Mouse (Mus musculus): ENCODE measurements at regions not wholly inside any gene's neighbourhood (a gene's known extent, or its start where the extent isn't known, plus 50 kb on each side); places are given as distances from the start of the nearest gene placed in this dataset.
A peak's percentile ranks its signal among the peaks of the same experiment; 100 is the strongest.

- no peak for DNase-seq
- intact Hi-C loops (cut with DNase I): no loop called here
Measured at GRCm38 (mm10) chr1:20669769-20670168, 51.9 kb upstream of the Pkhd1 start.

DNA sequence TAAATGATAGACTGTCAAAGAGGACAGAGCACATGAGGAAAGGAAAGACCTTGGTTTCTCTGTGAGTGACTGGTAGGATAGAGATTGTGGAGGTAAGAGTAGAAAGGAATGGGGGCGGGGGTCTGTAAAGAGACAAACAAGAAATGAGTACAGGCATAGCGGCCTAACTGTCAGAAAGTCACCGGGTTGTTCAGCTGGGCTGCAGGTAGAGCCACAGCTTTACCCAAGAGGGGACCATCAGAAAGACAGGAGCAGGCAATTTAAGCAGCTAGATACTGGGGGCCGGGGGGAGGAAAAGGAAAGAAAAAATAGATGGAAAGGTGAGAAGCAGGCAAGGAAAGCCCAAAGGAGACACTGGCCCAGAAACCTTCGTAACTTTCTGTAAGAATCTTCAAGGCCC is 52.6 kb upstream of the Pkhd1 start:
- DNase-seq: no peak
- intact Hi-C loops (cut with DNase I): no loop called here

DNA sequence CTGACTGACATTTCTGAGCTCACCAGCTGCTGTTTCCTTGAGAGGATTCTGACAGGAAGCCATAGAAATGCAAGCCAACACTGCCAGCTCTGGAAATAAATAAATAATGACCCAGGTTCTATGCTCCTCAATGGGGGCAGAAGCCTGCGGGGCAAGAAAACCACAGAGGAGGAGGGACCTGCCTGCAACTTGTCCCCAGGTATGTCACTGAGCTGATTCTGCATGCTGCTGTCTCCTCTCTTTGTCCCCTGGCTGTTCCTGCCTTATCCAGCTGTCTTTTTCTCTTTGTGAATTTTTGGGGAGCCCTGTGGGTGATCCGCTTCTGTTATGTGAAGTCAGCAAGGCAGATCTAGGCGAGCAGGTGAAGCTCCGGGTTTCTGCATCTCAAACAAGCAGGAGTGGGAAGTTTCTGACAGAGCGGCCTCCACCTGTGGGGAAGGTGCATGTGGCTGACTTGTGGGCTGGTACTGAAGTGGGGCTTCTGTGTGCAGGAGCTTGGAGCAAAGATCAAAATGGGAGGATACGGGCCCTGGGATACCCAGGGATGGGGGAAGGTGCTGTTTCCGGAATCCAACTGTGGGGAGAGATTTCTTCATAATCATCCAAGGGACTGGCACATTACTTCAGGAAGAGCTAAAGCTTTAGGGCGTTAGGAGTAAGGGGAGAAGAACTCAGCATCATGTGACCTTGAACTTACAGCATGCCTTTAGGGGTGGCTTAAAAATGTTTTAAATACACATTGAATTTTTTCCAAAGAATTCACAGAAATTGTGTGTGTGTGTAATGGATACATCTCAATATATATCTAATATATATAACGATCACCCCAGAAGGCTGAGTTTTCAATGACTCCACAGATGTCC is 53.3 kb upstream of the Pkhd1 start:
- DNase-seq: no peak

GRCm38 (mm10) chr1:20671769-20672150 is 53.9 kb upstream of the Pkhd1 start:
- intact Hi-C loops (cut with DNase I): no loop called here
- DNase-seq: no peak

More for the DNA sequence above, 53.3 kb upstream of the Pkhd1 start:
- intact Hi-C loops (cut with DNase I): no loop called here

GRCm38 (mm10) chr1:20672246-20672645 is 54.4 kb upstream of the Pkhd1 start:
- intact Hi-C loops (cut with DNase I): no loop called here
- DNase-seq: no peak

- intact Hi-C loops (cut with DNase I): no loop called here
- DNase-seq: no peak
Measured at GRCm38 (mm10) chr1:20672951-20673350, 55.1 kb upstream of the Pkhd1 start.

GRCm38 (mm10) chr1:20673351-20673750 is 55.5 kb upstream of the Pkhd1 start:
- DNase-seq: no peak
- intact Hi-C loops (cut with DNase I): no loop called here

- intact Hi-C loops (cut with DNase I): no loop called here
- no peak for DNase-seq
Measured at GRCm38 (mm10) chr1:20674615-20675014, 56.1 kb upstream of the Il17a start.

DNA sequence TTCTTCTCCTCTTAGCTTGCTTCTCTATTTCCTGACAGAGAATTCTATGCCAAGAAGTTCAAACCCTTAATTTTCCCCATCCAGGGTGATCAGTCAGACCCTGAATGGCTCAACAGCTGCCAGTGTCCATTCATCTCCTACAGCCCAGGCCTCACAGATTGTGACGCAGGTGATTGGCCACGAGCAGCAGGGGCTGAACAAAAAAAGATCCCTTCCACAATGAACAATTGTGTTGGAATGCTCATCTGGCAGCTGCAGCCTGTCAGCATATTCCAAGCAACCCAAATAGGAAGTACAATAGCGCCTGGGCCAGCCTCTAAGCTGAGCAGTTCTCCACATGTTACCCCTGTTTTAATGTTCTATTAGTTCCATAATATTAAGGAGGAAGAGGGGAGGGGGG is 52.7 kb upstream of the Il17a start:
- intact Hi-C loops (cut with DNase I): no loop called here
- DNase-seq: peak in 1 of 2 experiments; percentile 21

DNA sequence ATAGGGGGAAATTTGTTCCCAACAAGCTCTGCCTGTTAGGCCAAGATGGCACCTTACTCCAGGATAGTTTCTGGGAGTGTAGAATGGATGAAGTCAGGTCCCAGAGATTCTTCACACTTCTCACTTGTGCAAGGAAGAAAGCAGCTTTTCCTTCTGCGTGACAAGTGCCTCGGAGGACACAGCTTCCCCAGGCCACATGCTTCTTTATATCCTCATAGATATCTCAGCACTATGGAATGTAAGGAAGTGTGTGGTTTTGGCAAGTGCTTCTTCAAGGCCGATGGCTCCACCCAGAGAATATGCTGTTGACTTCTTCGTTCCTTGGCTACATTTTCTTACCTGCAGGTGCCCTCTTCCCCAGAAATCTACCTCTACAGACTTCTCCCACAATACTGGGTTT is 51.9 kb upstream of the Il17a start:
- intact Hi-C loops (cut with DNase I): no loop called here
- DNase-seq: no peak

DNA sequence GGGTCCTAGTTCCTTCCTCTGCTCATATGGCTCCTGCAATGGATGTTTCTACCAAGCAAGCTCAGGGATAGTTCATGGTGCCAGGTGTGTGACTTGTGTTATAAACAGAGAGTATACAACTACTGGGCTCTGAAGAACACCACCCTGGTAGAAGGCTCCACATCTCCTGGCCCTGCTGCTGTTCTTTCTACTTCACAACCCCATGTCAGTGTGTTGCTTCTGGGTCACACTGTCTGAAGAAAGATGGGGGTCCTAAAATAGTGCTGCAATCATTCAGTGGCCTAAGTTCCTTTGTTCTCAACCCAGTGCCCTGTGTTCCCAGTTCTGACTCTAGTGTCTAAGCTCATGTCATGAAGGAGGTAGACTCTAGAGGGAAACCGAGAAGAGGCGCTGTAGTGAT is 51.4 kb upstream of the Il17a start:
- DNase-seq: no peak
- intact Hi-C loops (cut with DNase I): no loop called here

DNA sequence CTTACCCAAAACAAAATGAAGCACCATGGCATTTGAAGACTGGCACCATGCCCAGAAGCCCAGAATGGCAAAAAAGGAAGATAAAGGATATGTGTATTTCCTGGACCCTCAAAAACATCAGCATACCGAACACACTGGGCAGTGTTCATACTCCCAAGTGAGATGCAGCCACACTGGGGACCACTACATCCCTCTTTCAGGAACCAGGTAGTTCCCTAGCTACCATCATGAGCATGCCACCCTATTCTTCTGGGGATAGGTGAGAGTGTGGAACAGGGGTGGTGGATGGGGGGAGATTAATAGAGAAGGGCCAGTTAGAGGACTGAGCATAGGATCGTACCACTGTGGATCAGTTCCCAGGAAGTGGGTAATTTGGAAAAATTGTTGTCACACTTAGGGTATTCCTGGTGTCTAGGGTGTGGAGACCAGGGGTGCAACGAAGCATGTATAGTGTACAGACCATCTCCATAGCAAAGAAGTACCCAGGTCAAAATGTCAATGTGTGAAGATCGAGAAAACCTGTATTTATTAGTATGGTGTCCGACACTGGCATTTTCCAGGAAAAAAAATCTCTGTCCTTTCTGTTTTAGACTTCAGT is 50.9 kb upstream of the Il17a start:
- intact Hi-C loops (cut with DNase I): no loop called here
- no peak for DNase-seq

- intact Hi-C loops (cut with DNase I): no loop called here
- DNase-seq: no peak
Measured at GRCm38 (mm10) chr1:20680553-20680952, 50.2 kb upstream of the Il17a start.

Small RNA genes lying in the stretch of these regions (microRNA-seq; reads per million reads assigned to microRNA genes)
- 11.0 to 39.5 reads per million in 2 experiments for gene Mir206

All from heart, postnatal 14 days (tissue).